ENCODE assay signal across 30 mouse cellular contexts in genomic region chr6:55377461-55377860, GRCm38 (mm10). TPM values are rescaled to one million over a fixed set of nuclear protein-coding genes. Genes with fewer than 3 reads are reported as not detected.
DNase-seq lines count a peak whose midpoint lies in the region; ATAC-seq and TF ChIP-seq lines count a peak whose summit lies in the region.
"Had no signal": no experiment of that assay in that cellular context is flagged by ENCODE, and none has a peak within 500 bp of the region (broad histone marks: within the 10 kb centered on the region; RNA-seq: fewer than 3 reads in every experiment).

No protein-coding gene starts in this region.

- no peaks in the 10 kb centered on the region for H3K9me3 ChIP-seq in liver, embryonic 11.5 days (ENCODE audit: control insufficient read depth, low read length)
- no peaks in the 10 kb centered on the region for H3K9me3 ChIP-seq in intestine, embryonic 15.5 days
- H3K9me3 ChIP-seq in intestine, postnatal 0 days (ENCODE audit: control insufficient read depth) = no peaks in the 10 kb centered on the region
- no peaks in the 10 kb centered on the region for H3K9me3 ChIP-seq in forebrain, embryonic 14.5 days (replicated peaks; ENCODE audit: control insufficient read depth, low read length)
- H3K9me3 ChIP-seq: embryonic facial prominence, embryonic 13.5 days; embryonic facial prominence, embryonic 15.5 days; forebrain, embryonic 10.5 days; forebrain, embryonic 12.5 days; forebrain, embryonic 15.5 days had no signal

- H3K4me2 ChIP-seq in liver, embryonic 11.5 days = no peak overlapping the region
- no peak overlapping the region for H3K4me2 ChIP-seq in intestine, embryonic 15.5 days (replicated peaks)
- H3K4me2 ChIP-seq in intestine, postnatal 0 days (replicated peaks; ENCODE audit: low read depth) = no peak overlapping the region
- no peak overlapping the region for H3K4me2 ChIP-seq in forebrain, embryonic 14.5 days (ENCODE audit: low read length)
- H3K4me2 ChIP-seq: embryonic facial prominence, embryonic 13.5 days; embryonic facial prominence, embryonic 15.5 days; forebrain, embryonic 12.5 days; forebrain, embryonic 15.5 days had no signal

- H3K27me3 ChIP-seq in liver, adult 2 months (ENCODE audit: control insufficient read depth, insufficient read depth, low read length) = no peaks in the 10 kb centered on the region
- H3K27me3 ChIP-seq in liver, embryonic 11.5 days (replicated peaks; ENCODE audit: control insufficient read depth, insufficient read depth, low read length) = no peaks in the 10 kb centered on the region
- no peaks in the 10 kb centered on the region for H3K27me3 ChIP-seq in intestine, embryonic 15.5 days (replicated peaks)
- no peaks in the 10 kb centered on the region for H3K27me3 ChIP-seq in intestine, postnatal 0 days (replicated peaks; ENCODE audit: control insufficient read depth, insufficient read depth, low read length)
- H3K27me3 ChIP-seq in forebrain, embryonic 14.5 days (replicated peaks; ENCODE audit: control insufficient read depth, insufficient read depth, low read length) = no peaks in the 10 kb centered on the region
- H3K27me3 ChIP-seq: embryonic facial prominence, embryonic 15.5 days; forebrain, embryonic 15.5 days had no signal

- 49% methylated on average over 4 of the region's 4 CpGs for WGBS in liver, adult 2 months
- WGBS in liver, embryonic 11.5 days = 75% methylated on average over 4 of the region's 4 CpGs
- WGBS in intestine, embryonic 15.5 days = 71% methylated on average over 4 of the region's 4 CpGs
- WGBS in intestine, postnatal 0 days = 36% methylated on average over 4 of the region's 4 CpGs
- WGBS in forebrain, embryonic 14.5 days = 88% methylated on average over 4 of the region's 4 CpGs

- no peaks in the 10 kb centered on the region for H3K36me3 ChIP-seq in liver, adult 2 months (ENCODE audit: control insufficient read depth, insufficient read depth, low read length)
- H3K36me3 ChIP-seq in liver, embryonic 11.5 days (ENCODE audit: control insufficient read depth, insufficient read depth, low read length) = no peaks in the 10 kb centered on the region
- no peaks in the 10 kb centered on the region for H3K36me3 ChIP-seq in intestine, embryonic 15.5 days
- no peaks in the 10 kb centered on the region for H3K36me3 ChIP-seq in intestine, postnatal 0 days (ENCODE audit: control insufficient read depth, insufficient read depth)
- H3K36me3 ChIP-seq in forebrain, embryonic 14.5 days (ENCODE audit: control insufficient read depth, insufficient read depth, low read length) = no peaks in the 10 kb centered on the region
- H3K36me3 ChIP-seq: embryonic facial prominence, embryonic 13.5 days; embryonic facial prominence, embryonic 15.5 days; forebrain, embryonic 10.5 days; forebrain, embryonic 12.5 days; forebrain, embryonic 15.5 days had no signal

- H3K4me1 ChIP-seq in liver, adult 2 months (ENCODE audit: control insufficient read depth, insufficient read depth, low read length) = no peaks in the 10 kb centered on the region
- no peaks in the 10 kb centered on the region for H3K4me1 ChIP-seq in liver, embryonic 11.5 days (replicated peaks; ENCODE audit: control insufficient read depth, insufficient read depth, low read length)
- H3K4me1 ChIP-seq in intestine, embryonic 15.5 days (replicated peaks) = 0 out of 2 replicates have a peak, but pooled peaks cover 5% of the 10 kb centered on the region
- no peaks in the 10 kb centered on the region for H3K4me1 ChIP-seq in intestine, postnatal 0 days (replicated peaks; ENCODE audit: control insufficient read depth, insufficient read depth, low read length)
- H3K4me1 ChIP-seq in forebrain, embryonic 14.5 days (ENCODE audit: control insufficient read depth, insufficient read depth, low read length) = no peaks in the 10 kb centered on the region

- H3K27ac ChIP-seq in liver, adult 2 months (replicated peaks; ENCODE audit: insufficient read depth, low read depth, low read length) = no peak overlapping the region
- H3K27ac ChIP-seq in liver, embryonic 11.5 days (ENCODE audit: low read depth, low read length) = no peak overlapping the region
- H3K27ac ChIP-seq in intestine, embryonic 15.5 days = no peak overlapping the region
- H3K27ac ChIP-seq in intestine, postnatal 0 days (ENCODE audit: low read depth, low read length) = no peak overlapping the region
- H3K27ac ChIP-seq in layer of hippocampus, adult 2 months = no peak overlapping the region
- H3K27ac ChIP-seq in forebrain, embryonic 14.5 days (ENCODE audit: low read depth, low read length) = no peak overlapping the region
- H3K27ac ChIP-seq: embryonic facial prominence, embryonic 13.5 days; embryonic facial prominence, embryonic 15.5 days; forebrain, embryonic 10.5 days; forebrain, embryonic 12.5 days; forebrain, embryonic 15.5 days had no signal

- no peak for TF ChIP-seq POLR2A in liver, adult 2 months (IDR thresholded peaks at IDR 0.05; ENCODE audit: extremely low read depth, insufficient read depth, low read length)

- H3K4me3 ChIP-seq in liver, adult 2 months (ENCODE audit: insufficient read depth, low read depth, low read length) = no peak overlapping the region
- no peak overlapping the region for H3K4me3 ChIP-seq in liver, embryonic 11.5 days (ENCODE audit: low read depth, low read length)
- H3K4me3 ChIP-seq in intestine, embryonic 15.5 days (replicated peaks) = no peak overlapping the region
- H3K4me3 ChIP-seq in intestine, postnatal 0 days (ENCODE audit: low read depth, low read length) = no peak overlapping the region
- no peak overlapping the region for H3K4me3 ChIP-seq in layer of hippocampus, adult 2 months
- H3K4me3 ChIP-seq in forebrain, embryonic 14.5 days (ENCODE audit: low read depth, low read length) = no peak overlapping the region
- H3K4me3 ChIP-seq: embryonic facial prominence, embryonic 13.5 days; embryonic facial prominence, embryonic 15.5 days; erythroblast, embryonic 14.5 days; forebrain, embryonic 10.5 days; forebrain, embryonic 12.5 days; forebrain, embryonic 15.5 days had no signal

- no peak for ATAC-seq in liver, embryonic 11.5 days (replicated peaks; ENCODE audit: low FRiP score)
- peak; percentile 78 for ATAC-seq in intestine, embryonic 15.5 days
- peak; percentile 54; the same call in 1 of the 2 replicates for ATAC-seq in intestine, postnatal 0 days
- ATAC-seq in forebrain, embryonic 14.5 days = no peak
- ATAC-seq: forebrain, embryonic 15.5 days had no signal

- no peak overlapping the region for H3K9ac ChIP-seq in liver, adult 2 months (ENCODE audit: low read depth, low read length)
- H3K9ac ChIP-seq in liver, embryonic 11.5 days (ENCODE audit: low read depth, low read length) = no peak overlapping the region
- H3K9ac ChIP-seq in intestine, embryonic 15.5 days = no peak overlapping the region
- no peak overlapping the region for H3K9ac ChIP-seq in intestine, postnatal 0 days (ENCODE audit: low read depth, low read length)
- H3K9ac ChIP-seq in forebrain, embryonic 14.5 days (ENCODE audit: low read length) = no peak overlapping the region
- H3K9ac ChIP-seq: embryonic facial prominence, embryonic 13.5 days; embryonic facial prominence, embryonic 15.5 days; forebrain, embryonic 12.5 days; forebrain, embryonic 15.5 days had no signal

- DNase-seq in liver, adult 2 months (ENCODE audit: extremely low read depth, low read depth, low spot score) = peak; percentile 10
- no peak for DNase-seq in liver, embryonic 11.5 days (ENCODE audit: low spot score)
- DNase-seq in layer of hippocampus, adult 2 months (ENCODE audit: low spot score in 2 of 2) = no peak
- DNase-seq in forebrain, embryonic 14.5 days (ENCODE audit: low spot score) = no peak
- no peak for DNase-seq in thymus, postnatal 14 days
- DNase-seq: adrenal gland, adult 2 months; adrenal gland, postnatal 10 days; adrenal gland, postnatal 25 days; cerebellum, adult 11 months; cerebellum, adult 18-20 months; cerebellum, adult 8-10 months; cerebellum, adult 9-11 months; cerebellum, postnatal 14 days; cerebellum, postnatal 36 days; embryo, embryonic 11 days had no signal

- TF ChIP-seq CTCF in liver, adult 2 months (IDR thresholded peaks at IDR 0.05; ENCODE audit: low read depth, low read length) = no peak
- no peak for TF ChIP-seq CTCF in intestine, postnatal 0 days (IDR thresholded peaks at IDR 0.05; ENCODE audit: low read depth)
- no peak for TF ChIP-seq CTCF in layer of hippocampus, adult 2 months (conservative IDR thresholded peaks at IDR 0.05)

- H3K79me2 ChIP-seq in liver, adult 2 months (ENCODE audit: control insufficient read depth, insufficient read depth, low read length) = no peaks in the 10 kb centered on the region

RNA-seq across cellular contexts. Expression of gene Ghrhr, which starts 1.4 kb away (rescaled TPM):
- total RNA-seq in liver, adult 2 months (2014; rRNA removed) = 0.09 TPM in 1 of 2 replicates, not detected in the other
- polyA plus RNA-seq in liver, adult 2 months (2012; rRNA removed) = 0.09 TPM in 1 of 2 replicates, not detected in the other
- polyA plus RNA-seq in liver, embryonic 11.5 days (2014; fragmentation: Nextera tagmentation; extraction: Ambion mirVana) = not detected in 2 replicates
- 0.23 and 0.34 TPM in 2 replicates for polyA plus RNA-seq in intestine, embryonic 15.5 days (2015; fragmentation: Nextera tagmentation; extraction: Ambion mirVana)
- polyA plus RNA-seq in intestine, postnatal 0 days (2015; fragmentation: Nextera tagmentation; extraction: Ambion mirVana) = 0.17 TPM in 1 of 2 replicates, not detected in the other
- not detected for total RNA-seq in layer of hippocampus, adult 2 months (2021)
- polyA plus RNA-seq in forebrain, embryonic 14.5 days (2014; fragmentation: Nextera tagmentation; extraction: Ambion mirVana) = not detected in 2 replicates
- total RNA-seq: adrenal gland, adult 2 months; adrenal gland, postnatal 10 days; adrenal gland, postnatal 25 days; adrenal gland, postnatal 4 days; common myeloid progenitor, adult 5-6 weeks; ES-E14; MEL had no signal
- polyA plus RNA-seq: adrenal gland, adult 2 months; brain, embryonic 14.5 days; C2C12; embryonic facial prominence, embryonic 11.5 days; embryonic facial prominence, embryonic 13.5 days; embryonic facial prominence, embryonic 15.5 days; erythroblast, embryonic 14.5 days; forebrain, embryonic 10.5 days; forebrain, embryonic 12.5 days; forebrain, embryonic 15.5 days had no signal

RNA-seq across cellular contexts. Expression of gene Aqp1, which starts 41.2 kb away (rescaled TPM):
- total RNA-seq in liver, adult 2 months (2014; rRNA removed) = 78.1 and 91.4 TPM in 2 replicates
- 78.3 and 88.6 TPM in 2 replicates for polyA plus RNA-seq in liver, adult 2 months (2012; rRNA removed)
- 6.1 and 8.0 TPM in 2 replicates for polyA plus RNA-seq in liver, embryonic 11.5 days (2014; fragmentation: Nextera tagmentation; extraction: Ambion mirVana)
- polyA plus RNA-seq in intestine, embryonic 15.5 days (2015; fragmentation: Nextera tagmentation; extraction: Ambion mirVana) = 16.4 and 20.0 TPM in 2 replicates
- polyA plus RNA-seq in intestine, postnatal 0 days (2015; fragmentation: Nextera tagmentation; extraction: Ambion mirVana) = 19.0 and 20.4 TPM in 2 replicates
- under 1 TPM; 0.39 to 0.72 TPM for total RNA-seq in layer of hippocampus, adult 2 months (2021)
- 2.8 and 2.9 TPM in 2 replicates for polyA plus RNA-seq in forebrain, embryonic 14.5 days (2014; fragmentation: Nextera tagmentation; extraction: Ambion mirVana)

Comparison
In these comparisons a context has a peak if more than half of its experiments do, and no peak if none do; other contexts are left out.
1. ATAC-seq: peak in intestine, embryonic 15.5 days (single experiment) and intestine, postnatal 0 days (single experiment); none in liver, embryonic 11.5 days (single experiment) and forebrain, embryonic 14.5 days (single experiment).